Mouse (Mus musculus): ENCODE data around the gene Hbb-y.
"Not testable (repeated sequence)": the region's sequence is repeated elsewhere in the genome, so short reads cannot be mapped to it uniquely, and the experiment has no call there.

Gene Hbb-y

GRCm38 (mm10) chr7:103813152-103813551 lies 39.9 kb downstream of the Hbb-y start:
- DNase-seq (ENCODE audit: low read depth, low spot score): not testable (repeated sequence)

GRCm38 (mm10) chr7:103812174-103812573 lies 40.8 kb downstream of the Hbb-y start:
- no peak for DNase-seq (ENCODE audit: low read depth, low spot score)

- DNase-seq (ENCODE audit: low read depth, low spot score): no peak
Observed at GRCm38 (mm10) chr7:103811223-103811845, 41.7 kb downstream of the Hbb-y start.

GRCm38 (mm10) chr7:103810746-103811145 lies 42.3 kb downstream of the Hbb-y start:
- DNase-seq (ENCODE audit: low read depth, low spot score): no peak

- no peak for DNase-seq (ENCODE audit: low read depth, low spot score)
Observed at GRCm38 (mm10) chr7:103810296-103810695, 42.7 kb downstream of the Hbb-y start.

- DNase-seq (ENCODE audit: low read depth, low spot score): no peak
Observed at GRCm38 (mm10) chr7:103809801-103810155, 43.2 kb downstream of the Hbb-y start.

- no peak for DNase-seq (ENCODE audit: low read depth, low spot score)
Observed at GRCm38 (mm10) chr7:103808971-103809800, 43.8 kb downstream of the Hbb-y start.

- not testable (repeated sequence) for DNase-seq (ENCODE audit: low read depth, low spot score)
Observed at GRCm38 (mm10) chr7:103808120-103808519, 44.9 kb downstream of the Hbb-y start.

GRCm38 (mm10) chr7:103806856-103807255 lies 46.2 kb downstream of the Hbb-y start:
- peak; percentile 41 for DNase-seq (ENCODE audit: low read depth, low spot score)

Data from ES-CJ7 (cell line).